Mouse (Mus musculus) erythroblast, embryonic 14.5 days (primary cell): ENCODE measurements around the gene Alk.

Source experiments
- GATA1 ChIP-seq: IDR thresholded peaks from 2 replicates; pipeline ENCODE4 v1.6.1; 2012; ENCODE audit warnings: low read length, inconsistent platforms, mixed read lengths
- TAL1 ChIP-seq: IDR thresholded peaks from 3 replicates; pipeline ENCODE4 v1.6.1; 2012; ENCODE audit warnings: low read length, inconsistent platforms, mixed read lengths

- TF ChIP-seq GATA1 = no peak
- no peak for TF ChIP-seq TAL1
Measured at GRCm38 (mm10) chr17:71909107-71909506, 695.3 kb downstream of the Alk start.
